Mouse (Mus musculus): ENCODE results near the gene Lman1l.

DNA sequence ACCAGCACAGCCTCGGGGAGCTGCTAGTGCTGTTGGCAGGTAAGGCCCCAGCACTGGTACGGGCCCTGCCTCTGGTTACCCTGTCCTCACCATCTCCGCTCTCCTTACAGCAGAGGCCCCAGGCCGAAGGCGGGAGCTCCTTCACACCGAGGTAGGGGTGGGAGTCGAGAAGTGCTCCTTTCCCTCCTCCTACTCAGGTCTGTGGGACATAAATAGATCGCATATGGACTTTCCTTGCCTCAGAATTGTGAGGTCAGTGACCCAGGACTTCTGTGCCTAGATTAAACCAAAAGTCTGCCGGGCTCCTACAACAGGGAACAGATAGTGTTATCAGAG is 26.4 kb downstream of the Lman1l start:
- no peak for TF ChIP-seq POLR2A (IDR thresholded peaks at IDR 0.05; ENCODE audit: low read depth, low read length)
- TF ChIP-seq CTCF (IDR thresholded peaks at IDR 0.05; ENCODE audit: borderline replicate concordance, insufficient read depth, low read length) = no peak
